Mouse (Mus musculus) A20 (cell line): Measurements from ENCODE around the gene Sh3gl3.
A peak's percentile ranks its signal among the peaks of the same experiment; 100 is the strongest.

Experiments
- DNase-seq: peaks from one replicate; pipeline ENCODE4 v3.0.0-alpha.2; 2011; ENCODE audit warnings: low read depth, low spot score

Gene Sh3gl3

GRCm38 (mm10) chr7:82234898-82235290, 61.3 kb downstream of the Sh3gl3 start:
- no peak for DNase-seq

GRCm38 (mm10) chr7:82235486-82235885, 61.8 kb downstream of the Sh3gl3 start:
- DNase-seq, result no peak

- DNase-seq, result no peak
Observed at GRCm38 (mm10) chr7:82236152-82236898, 62.7 kb downstream of the Sh3gl3 start.

GRCm38 (mm10) chr7:82236899-82237162, 63.2 kb downstream of the Sh3gl3 start:
- DNase-seq, result no peak

GRCm38 (mm10) chr7:82240424-82241240, 67.0 kb downstream of the Sh3gl3 start:
- no peak for DNase-seq

GRCm38 (mm10) chr7:82244701-82245100, 71.1 kb downstream of the Sh3gl3 start:
- DNase-seq, result no peak

GRCm38 (mm10) chr7:82248953-82249695, 75.5 kb downstream of the Sh3gl3 start:
- no peak for DNase-seq

GRCm38 (mm10) chr7:82253309-82253708, 79.7 kb downstream of the Sh3gl3 start:
- DNase-seq, result no peak

GRCm38 (mm10) chr7:82256936-82257335, 83.3 kb downstream of the Sh3gl3 start:
- no peak for DNase-seq

- no peak for DNase-seq
Observed at GRCm38 (mm10) chr7:82257530-82257929, 83.9 kb downstream of the Sh3gl3 start.

- peak; percentile 36 for DNase-seq
Observed at GRCm38 (mm10) chr7:82260210-82260609, 86.6 kb downstream of the Sh3gl3 start.

GRCm38 (mm10) chr7:82263141-82263540, 89.5 kb downstream of the Sh3gl3 start:
- DNase-seq, result peak; percentile 56

- DNase-seq, result no peak
Observed at GRCm38 (mm10) chr7:82264119-82264518, 90.5 kb downstream of the Sh3gl3 start.

GRCm38 (mm10) chr7:82265365-82265764, 91.7 kb downstream of the Sh3gl3 start:
- DNase-seq, result no peak

- DNase-seq, result peak; percentile 22
Observed at GRCm38 (mm10) chr7:82269948-82270347, 96.3 kb downstream of the Sh3gl3 start.

GRCm38 (mm10) chr7:82271742-82272141, 98.1 kb downstream of the Sh3gl3 start:
- DNase-seq, result no peak

- peak; percentile 22 for DNase-seq
Observed at GRCm38 (mm10) chr7:82272875-82273274, 99.2 kb downstream of the Sh3gl3 start.

GRCm38 (mm10) chr7:82274011-82274709, 100.5 kb downstream of the Sh3gl3 start:
- peak; percentile 49 for DNase-seq

GRCm38 (mm10) chr7:82274975-82275374, 101.3 kb downstream of the Sh3gl3 start:
- DNase-seq, result no peak

GRCm38 (mm10) chr7:82275529-82276204, 102.0 kb downstream of the Sh3gl3 start:
- DNase-seq, result no peak

GRCm38 (mm10) chr7:82282011-82282410, 108.4 kb downstream of the Sh3gl3 start:
- no peak for DNase-seq
